Mouse (Mus musculus) forebrain, postnatal 0 days (tissue): ENCODE data around the gene Lpcat2. TPM values are rescaled to one million over a fixed set of nuclear protein-coding genes. Genes with fewer than 3 reads are reported as not detected.

Experiments used
- ATAC-seq: fragments of 200-750 bp; cut with Nextera tagmentation; 2 replicates; pipeline ENCODE4 v1.8.0; 2017; ENCODE audit warnings: mild to moderate bottlenecking, moderate library complexity
- DNase-seq: peaks from one replicate; pipeline ENCODE4 v3.0.0-alpha.2; 2015
- H3K27ac ChIP-seq: fragments of 300-500 bp; sonication (generic); 2 replicates; pipeline ENCODE4 v1.5.1; 2014; ENCODE audit warnings: low read depth, mild to moderate bottlenecking, antibody characterized with exemption, low read length, moderate library complexity, mixed read lengths
- H3K27me3 ChIP-seq: fragments of 300-500 bp; sonication (generic); 2 replicates; pipeline ENCODE4 v1.6.1; 2014; ENCODE audit warnings: mild to moderate bottlenecking, low read length, mixed read lengths; ENCODE audit not compliant: insufficient read depth
- H3K36me3 ChIP-seq: fragments of 300-500 bp; sonication (generic); 2 replicates; pipeline ENCODE4 v1.6.1; 2014; ENCODE audit warnings: mild to moderate bottlenecking, moderate library complexity; ENCODE audit not compliant: insufficient read depth
- H3K4me1 ChIP-seq: fragments of 300-500 bp; sonication (generic); 2 replicates; pipeline ENCODE4 v1.6.1; 2014; ENCODE audit warnings: antibody characterized with exemption; ENCODE audit not compliant: insufficient read depth
- H3K4me2 ChIP-seq: fragments of 300-500 bp; sonication (generic); 2 replicates; pipeline ENCODE4 v1.6.1; 2014; ENCODE audit warnings: low read depth, mild to moderate bottlenecking, moderate library complexity
- H3K4me3 ChIP-seq: fragments of 300-500 bp; sonication (generic); 2 replicates; pipeline ENCODE4 v1.5.1; 2014; ENCODE audit warnings: low read depth, low read length, mixed read lengths
- H3K9ac ChIP-seq: fragments of 300-500 bp; sonication (generic); 2 replicates; pipeline ENCODE4 v1.6.1; 2014; ENCODE audit warnings: mild to moderate bottlenecking
- H3K9me3 ChIP-seq: fragments of 300-500 bp; sonication (generic); 2 replicates; pipeline ENCODE4 v1.6.1; 2016; ENCODE audit warnings: low read length
- CTCF ChIP-seq: sonication (generic); IDR thresholded peaks from 2 replicates; pipeline ENCODE4 v1.5.1; 2016; ENCODE audit warnings: antibody characterized with exemption, control low read depth, low read depth
- WGBS: fragments of 180-500 bp; shearing (Covaris S2); extraction: QIAGEN DNeasy Blood & Tissue Kit; methylation state at CpG from one replicate; pipeline ENCODE4 v1.1.7; 2014; 5-methylcytosine and 5-hydroxymethylcytosine counted together
- polyA plus RNA-seq: library from polyadenylated mRNA; unstranded; fragments of >200 nt; fragmentation: Nextera tagmentation; extraction: Ambion mirVana; gene quantifications from 2 replicates; pipeline ENCODE4 v1.2.1, GENCODE M21; 2015
- total RNA-seq: library from RNA; depleted of rRNA; stranded (reverse); fragments of >200 nt; gene quantifications from 2 replicates; pipeline ENCODE4 v1.2.3, GENCODE M21; 2014

The Lpcat2 gene
- total and polyA plus RNA-seq, 2 experiments from 2014 or later, result 9.8 to 10.3 TPM

DNA sequence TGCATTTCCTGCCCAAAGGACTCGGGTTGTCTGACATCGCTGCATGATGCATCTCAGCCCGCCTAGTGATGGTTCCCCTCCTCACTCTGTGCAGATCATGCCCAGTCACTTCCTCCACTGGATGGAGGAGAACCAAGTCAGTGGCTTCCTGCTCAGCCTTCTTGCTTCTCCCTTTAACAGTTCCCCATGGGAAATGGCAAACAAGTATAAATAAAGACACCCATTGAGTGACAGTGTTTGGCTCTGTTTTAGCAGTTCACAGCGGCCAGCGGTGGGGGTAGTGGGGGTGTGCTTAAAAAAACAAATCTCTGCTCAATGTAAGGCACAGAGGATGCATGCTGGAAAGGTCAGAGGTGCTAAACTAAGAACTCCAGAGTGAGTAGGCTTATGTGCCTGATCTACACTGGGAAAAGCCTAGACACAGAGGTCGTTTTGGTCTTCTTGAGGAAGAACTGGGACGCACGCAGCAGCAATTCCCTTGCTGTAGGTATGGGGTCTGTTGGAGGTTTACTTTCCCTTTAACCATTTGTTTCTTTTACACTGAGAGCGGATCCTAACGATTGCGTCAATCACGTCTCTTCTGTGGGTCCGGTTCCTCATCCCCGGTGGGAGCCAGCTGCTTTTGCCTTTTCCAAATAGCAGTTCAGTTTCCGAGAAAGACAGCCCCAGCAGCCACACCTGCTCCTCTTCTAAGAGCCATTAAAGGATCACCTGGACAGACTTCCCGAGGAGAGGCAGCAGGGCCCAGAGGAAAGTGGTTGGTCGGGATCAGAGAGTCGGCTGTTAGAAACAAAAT lies 1.8 kb upstream of the Lpcat2 start:
- peaks cover 3% of the 10 kb centered on the region; the same call in 1 of the 2 replicates for H3K4me1 ChIP-seq
- no peak overlapping the region for H3K9ac ChIP-seq
- DNase-seq, result no peak
- H3K27me3 ChIP-seq, result no peaks in the 10 kb centered on the region
- H3K4me2 ChIP-seq, result no peak overlapping the region
- no peaks in the 10 kb centered on the region for H3K9me3 ChIP-seq
- H3K36me3 ChIP-seq, result no peaks in the 10 kb centered on the region
- TF ChIP-seq CTCF, result no peak
- 64% methylated on average over 18 of the region's 18 CpGs for WGBS
- H3K27ac ChIP-seq, result no peak overlapping the region
- no peak for ATAC-seq
- no peak overlapping the region for H3K4me3 ChIP-seq

DNA sequence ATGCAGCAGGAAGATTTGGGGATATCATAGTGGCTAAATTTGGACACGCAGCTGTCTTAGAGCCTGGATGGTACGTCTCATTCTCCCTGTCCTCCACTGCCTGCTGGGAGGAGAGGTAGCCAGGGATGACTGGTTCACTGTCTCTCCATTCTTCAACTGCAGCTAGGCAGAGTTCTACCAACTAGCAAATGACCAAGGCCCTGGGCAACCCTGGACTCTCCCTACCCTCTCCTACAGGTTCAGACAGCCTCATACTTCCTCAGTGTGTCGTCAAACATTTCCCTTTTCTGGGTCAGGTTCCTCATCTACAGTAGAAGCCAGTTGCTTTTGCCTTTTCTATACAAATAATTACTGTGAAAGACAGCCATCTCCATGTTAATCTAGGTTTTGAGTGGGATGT lies 466 bp upstream of the Lpcat2 start:
- Histone ChIP-seq H3K4me1 (peaks cover 3% of the 10 kb centered on the region; the same call in 1 of the 2 replicates), H3K27ac (no peak overlapping the region), H3K9ac (no peak overlapping the region), H3K36me3 (no peaks in the 10 kb centered on the region), H3K4me2 (peak overlapping the region; percentile 73), H3K9me3 (no peaks in the 10 kb centered on the region), H3K27me3 (no peaks in the 10 kb centered on the region), H3K4me3 (peak overlapping the region; percentile 67)
- no peak for DNase-seq
- no peak for TF ChIP-seq CTCF
- 79% methylated on average over 3 of the region's 3 CpGs for WGBS
- no peak for ATAC-seq

DNA sequence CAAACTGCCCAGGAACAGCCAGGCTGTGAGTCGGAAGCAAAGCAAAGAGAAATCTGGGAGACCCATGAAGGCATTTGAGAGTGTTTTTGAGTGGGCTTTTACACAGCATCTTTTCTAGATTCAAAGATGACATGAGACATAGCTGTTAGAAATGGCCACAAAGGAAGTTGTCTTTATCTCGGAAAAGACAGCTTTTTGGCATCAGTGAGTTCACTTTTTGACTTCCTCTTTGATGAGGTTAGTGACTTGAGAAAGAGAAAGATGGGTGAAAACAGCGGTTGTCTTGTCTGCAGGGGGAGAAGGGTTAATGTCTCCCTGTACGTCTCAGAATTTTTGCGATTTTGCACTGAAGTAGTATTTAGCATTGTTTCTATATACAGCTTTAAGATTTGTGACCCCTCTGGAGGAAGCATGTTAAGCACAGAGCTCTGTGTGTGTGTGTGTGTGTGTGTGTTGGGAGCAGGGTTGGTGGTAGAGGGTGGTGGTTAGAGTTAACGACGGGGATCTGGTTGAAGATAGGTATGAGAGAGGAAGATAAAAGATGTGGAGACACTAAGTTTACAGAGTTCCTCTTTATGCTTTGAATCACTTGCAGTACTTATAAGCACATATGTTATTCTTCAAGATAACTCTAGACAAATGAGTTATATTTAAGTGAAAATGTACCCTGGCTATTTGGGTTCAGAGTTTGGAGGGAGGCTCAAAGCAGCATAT lies 1.3 kb downstream of the Lpcat2 start:
- Histone ChIP-seq H3K4me2 (peak overlapping the region; percentile 73), H3K27me3 (no peaks in the 10 kb centered on the region), H3K36me3 (no peaks in the 10 kb centered on the region), H3K9ac (peak overlapping the region; percentile 66; the same call in 1 of the 2 replicates), H3K9me3 (no peaks in the 10 kb centered on the region), H3K27ac (no peak overlapping the region), H3K4me3 (no peak overlapping the region; the same call in 1 of the 2 replicates), H3K4me1 (peaks cover 3% of the 10 kb centered on the region; the same call in 1 of the 2 replicates)
- DNase-seq, result no peak
- TF ChIP-seq CTCF, result no peak
- no peak for ATAC-seq
- WGBS, result 93% methylated on average over 7 of the region's 7 CpGs

DNA sequence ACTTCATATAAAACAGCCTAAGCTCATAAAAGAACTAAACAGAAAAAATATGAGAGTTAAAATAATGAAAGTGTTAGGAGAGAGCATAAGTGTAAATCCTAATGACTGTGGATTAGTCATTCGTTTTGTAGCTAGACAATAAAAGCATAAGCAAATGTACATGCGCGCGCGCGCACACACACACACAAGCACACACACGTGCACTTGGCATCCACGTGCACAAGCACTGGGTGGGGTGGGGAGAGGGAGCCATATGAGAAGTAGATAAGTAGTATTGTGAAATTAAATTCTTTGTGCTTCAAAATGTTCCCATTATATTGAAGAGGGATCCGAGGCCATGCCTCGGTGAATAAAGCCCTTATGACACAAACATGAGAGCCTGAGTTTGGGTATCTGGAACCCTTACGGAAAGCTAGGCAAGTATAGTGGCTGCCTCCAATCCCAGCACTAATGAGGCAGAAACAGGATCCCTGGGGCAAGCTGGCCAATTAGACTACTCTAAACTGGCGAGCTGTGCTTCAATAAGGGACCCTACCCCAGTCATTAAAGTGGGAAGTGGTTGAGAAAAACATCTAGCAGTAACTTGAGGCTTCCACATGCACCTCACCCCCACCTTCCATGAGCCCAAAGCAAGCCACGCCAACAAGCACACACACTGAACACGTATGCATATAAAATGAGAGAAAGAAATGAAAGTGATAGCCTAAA lies 3.5 kb downstream of the Lpcat2 start:
- H3K27ac ChIP-seq, result no peak overlapping the region
- ATAC-seq (no peak), DNase-seq (no peak)
- no peak overlapping the region for H3K9ac ChIP-seq
- peaks cover 3% of the 10 kb centered on the region; the same call in 1 of the 2 replicates for H3K4me1 ChIP-seq
- no peaks in the 10 kb centered on the region for H3K9me3 ChIP-seq
- TF ChIP-seq CTCF, result no peak
- 72% methylated on average over 14 of the region's 14 CpGs for WGBS
- H3K4me2 ChIP-seq, result no peak overlapping the region
- no peaks in the 10 kb centered on the region for H3K27me3 ChIP-seq
- H3K36me3 ChIP-seq, result no peaks in the 10 kb centered on the region
- H3K4me3 ChIP-seq, result no peak overlapping the region

DNA sequence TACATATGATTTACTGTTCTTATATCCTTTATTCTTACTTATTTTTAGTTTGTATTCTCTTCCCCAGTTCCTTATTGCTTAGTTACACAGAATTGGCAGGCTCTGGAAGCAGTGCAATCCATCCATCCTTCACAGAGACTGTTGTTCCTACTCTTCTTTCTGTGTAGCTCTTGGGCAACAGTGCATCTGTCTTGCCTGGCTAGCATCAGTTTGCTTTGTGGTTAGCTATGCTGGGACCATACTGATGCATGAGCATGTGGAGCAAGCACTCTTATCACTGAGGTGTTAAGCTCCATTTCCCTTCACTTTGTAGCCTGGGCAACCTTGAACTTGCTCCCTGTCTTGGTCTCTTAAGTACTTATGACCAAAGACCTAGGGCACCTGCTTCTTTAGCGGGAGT lies 6.8 kb downstream of the Lpcat2 start:
- Histone ChIP-seq H3K27ac (no peak overlapping the region), H3K36me3 (no peaks in the 10 kb centered on the region), H3K9me3 (no peaks in the 10 kb centered on the region), H3K27me3 (no peaks in the 10 kb centered on the region), H3K9ac (no peak overlapping the region), H3K4me3 (no peak overlapping the region), H3K4me1 (no peaks in the 10 kb centered on the region), H3K4me2 (no peak overlapping the region)
- WGBS, result 80% methylated on average over 1 of the region's 1 CpGs
- ATAC-seq (no peak), DNase-seq (no peak)
- TF ChIP-seq CTCF, result no peak

DNA sequence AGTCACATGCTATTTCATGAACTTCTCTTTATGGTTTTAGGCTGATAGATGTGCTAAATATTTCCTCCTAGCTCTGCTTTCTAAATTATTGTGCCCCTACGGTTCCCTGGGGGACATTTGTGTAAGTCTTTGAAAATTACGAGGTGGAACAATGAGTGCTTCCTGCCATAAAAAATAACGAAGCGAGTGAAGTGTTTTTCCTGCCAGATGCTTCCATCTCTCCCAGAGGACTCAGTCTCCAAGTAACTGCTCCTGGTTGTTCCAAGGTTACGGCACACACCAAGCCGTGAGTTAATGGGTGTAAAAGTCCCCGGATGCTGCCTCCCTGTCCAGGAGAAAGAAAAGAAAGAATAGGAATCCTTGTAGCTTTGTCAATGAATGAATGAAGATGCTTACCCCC lies 15.1 kb downstream of the Lpcat2 start:
- H3K4me2 ChIP-seq, result no peak overlapping the region
- no peaks in the 10 kb centered on the region for H3K9me3 ChIP-seq
- no peaks in the 10 kb centered on the region for H3K27me3 ChIP-seq
- no peaks in the 10 kb centered on the region for H3K36me3 ChIP-seq
- H3K9ac ChIP-seq, result no peak overlapping the region
- ATAC-seq (no peak), DNase-seq (no peak)
- TF ChIP-seq CTCF, result no peak
- H3K4me1 ChIP-seq, result no peaks in the 10 kb centered on the region
- no peak overlapping the region for H3K4me3 ChIP-seq
- no peak overlapping the region for H3K27ac ChIP-seq
- WGBS, result 24% methylated on average over 7 of the region's 7 CpGs
